Mouse (Mus musculus) E14TG2a.4 (cell line): ENCODE measurements around the gene Frmd5.

Experiments used
- CTCF ChIP-seq: conservative IDR thresholded peaks from 2 replicates; pipeline ENCODE4 v1.5.1; 2014; ENCODE audit warnings: low read length
- NANOG ChIP-seq: IDR thresholded peaks from 2 replicates; pipeline ENCODE4 v1.6.1; 2014; ENCODE audit warnings: borderline replicate concordance, low read length, mixed read lengths
- POU5F1 ChIP-seq: IDR thresholded peaks from 2 replicates; pipeline ENCODE4 v1.6.1; 2014; ENCODE audit warnings: low read length, borderline replicate concordance

DNA sequence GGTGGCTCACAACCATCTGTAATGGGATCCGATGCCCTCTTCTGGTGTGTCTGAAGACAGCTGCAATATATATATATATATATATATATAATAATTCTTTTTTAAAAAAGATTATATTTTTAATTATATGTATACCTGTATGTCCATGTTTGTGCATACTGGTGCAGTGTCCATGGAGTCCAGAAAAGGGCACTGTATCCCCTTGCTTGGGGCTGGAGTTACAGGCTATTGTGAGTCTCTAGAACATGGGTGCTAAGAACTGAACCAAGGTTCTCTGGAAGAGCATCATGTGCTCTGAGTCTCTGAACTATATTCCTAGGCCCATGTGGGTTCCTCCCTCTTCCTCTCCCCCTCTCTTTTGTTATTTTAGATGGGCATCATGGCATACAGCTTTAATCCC is 50.6 kb downstream of the Frmd5 start:
- TF ChIP-seq CTCF = peak; percentile 20; the same call in 1 of the 2 replicates
- TF ChIP-seq POU5F1 = no peak
- no peak for TF ChIP-seq NANOG
